Mouse (Mus musculus) inflammation-experienced regulatory T-cells, adult 6 months (primary cell): ENCODE results near the gene Wnt11. TPM values are rescaled to one million over a fixed set of nuclear protein-coding genes. Genes with fewer than 3 reads are reported as not detected.

Experiments
- ATAC-seq: one replicate; pipeline ENCODE4 v1.8.0; 2017
- polyA plus RNA-seq, 3 experiments: library from polyadenylated mRNA; unstranded; fragments of 100-300 nt; shearing (Covaris generic); gene quantifications; one replicate each; pipeline ENCODE4 v1.2.1; 2017

Wnt11 gene
- polyA plus RNA-seq, 3 experiments from 2014 or later = not detected

DNA sequence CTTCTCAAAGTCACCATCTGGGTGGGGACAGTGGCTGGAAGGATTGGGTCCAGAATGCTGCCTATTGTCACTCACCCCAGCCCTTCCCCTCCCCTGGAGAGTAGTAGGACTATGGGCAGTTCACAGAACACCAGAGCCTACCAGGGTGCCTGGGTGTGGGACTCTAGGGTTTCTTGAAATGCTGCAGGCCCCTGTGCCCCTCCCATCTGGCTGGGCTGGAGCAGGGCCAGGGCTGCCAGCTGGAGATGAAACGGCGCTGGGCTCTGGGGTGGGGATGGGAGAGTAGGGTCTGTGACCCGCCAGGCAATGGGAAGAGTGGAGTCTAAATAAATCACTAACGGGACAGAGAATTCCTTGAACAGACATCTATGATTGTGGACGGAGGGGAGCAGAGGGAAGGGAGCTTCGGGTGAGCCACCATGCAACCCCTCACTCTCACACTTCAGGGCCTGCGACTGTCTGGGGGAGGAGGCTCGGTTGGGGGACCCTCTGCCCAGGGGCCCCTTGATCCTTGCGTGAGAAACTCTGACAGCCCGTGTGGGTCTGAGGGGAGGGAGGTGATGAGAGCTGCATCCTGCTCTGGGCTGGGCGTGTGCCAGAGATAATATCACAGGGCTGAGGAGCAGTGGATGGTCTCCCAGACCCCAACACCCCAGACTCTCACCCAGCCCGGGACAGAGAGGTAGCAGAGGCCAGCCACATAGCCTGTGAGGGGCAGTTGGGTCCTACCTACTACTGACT is 32.3 kb downstream of the Wnt11 start:
- ATAC-seq = no peak

- ATAC-seq = no peak
Measured at GRCm38 (mm10) chr7:98867794-98868150, 32.9 kb downstream of the Wnt11 start.

DNA sequence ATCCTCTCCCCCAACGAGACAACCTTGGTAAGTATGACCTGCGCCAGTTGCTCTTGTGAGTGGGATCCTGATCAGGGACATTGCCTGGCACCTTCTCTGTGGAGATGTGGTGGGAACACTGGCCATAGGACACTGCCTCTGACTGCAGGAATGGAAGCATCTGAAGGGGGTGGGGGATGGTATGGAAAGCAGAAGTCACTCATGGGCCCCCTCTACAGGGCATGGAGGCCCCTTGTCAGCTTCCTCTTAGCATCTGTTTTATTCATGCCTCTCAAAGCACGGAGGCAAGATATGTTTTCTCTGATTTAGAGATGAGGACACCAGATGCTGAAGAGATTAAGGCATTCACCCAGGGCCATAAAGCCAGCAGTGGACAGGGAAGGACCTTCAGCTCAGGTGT is 34.2 kb downstream of the Wnt11 start:
- no peak for ATAC-seq

- ATAC-seq = no peak
Measured at GRCm38 (mm10) chr7:98870791-98871190, 35.9 kb downstream of the Wnt11 start.

- no peak for ATAC-seq
Measured at GRCm38 (mm10) chr7:98871882-98872281, 37.0 kb downstream of the Wnt11 start.

DNA sequence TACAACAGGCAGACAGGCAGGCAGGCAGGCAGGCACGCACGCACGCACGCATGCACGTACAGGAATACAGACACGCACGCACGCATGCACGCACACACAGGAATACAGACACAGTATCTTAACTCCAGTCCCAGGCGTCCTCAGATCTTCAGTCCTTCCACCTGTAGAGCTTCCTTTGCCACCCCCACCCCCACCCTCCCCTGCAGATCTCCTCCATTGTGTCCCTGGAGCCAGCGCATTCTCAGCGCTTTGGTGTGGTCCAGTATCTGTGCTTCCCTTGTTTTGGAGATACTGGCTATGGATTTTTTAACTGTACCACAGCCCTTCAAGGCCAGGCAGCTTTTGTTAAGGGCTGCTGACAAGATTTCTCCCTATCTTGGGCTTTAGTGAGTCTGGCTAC is 38.4 kb downstream of the Wnt11 start:
- ATAC-seq = no peak

DNA sequence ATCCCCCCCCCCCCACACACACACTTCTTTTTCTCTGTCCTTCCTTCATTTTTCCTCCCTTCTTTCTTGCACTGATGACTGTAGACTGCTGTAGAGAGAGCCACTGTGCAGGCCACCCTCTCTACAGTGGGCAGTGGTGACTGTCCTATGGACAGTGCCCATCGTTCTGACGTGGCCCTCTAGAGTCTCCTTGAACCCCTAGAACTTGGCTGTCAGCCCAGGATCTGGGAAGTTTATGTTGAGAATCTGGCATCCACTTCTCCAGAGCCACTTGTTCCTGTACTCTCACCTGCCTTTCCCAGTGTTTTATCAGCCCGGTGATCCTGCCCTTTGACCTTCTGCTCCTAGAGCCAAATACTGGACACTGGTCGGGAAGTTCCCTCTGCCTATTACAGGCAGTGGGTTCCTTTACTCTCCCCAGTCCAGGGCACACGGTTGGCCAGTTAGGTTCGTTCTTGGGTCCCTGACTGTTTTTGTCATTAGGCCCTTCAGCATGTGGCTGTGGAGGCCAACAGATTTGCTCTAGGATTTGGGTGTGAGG is 39.6 kb downstream of the Wnt11 start:
- no peak for ATAC-seq

- no peak for ATAC-seq
Measured at GRCm38 (mm10) chr7:98875390-98875990, 40.6 kb downstream of the Wnt11 start.

GRCm38 (mm10) chr7:98876119-98876518 is 41.2 kb downstream of the Wnt11 start:
- ATAC-seq = no peak

DNA sequence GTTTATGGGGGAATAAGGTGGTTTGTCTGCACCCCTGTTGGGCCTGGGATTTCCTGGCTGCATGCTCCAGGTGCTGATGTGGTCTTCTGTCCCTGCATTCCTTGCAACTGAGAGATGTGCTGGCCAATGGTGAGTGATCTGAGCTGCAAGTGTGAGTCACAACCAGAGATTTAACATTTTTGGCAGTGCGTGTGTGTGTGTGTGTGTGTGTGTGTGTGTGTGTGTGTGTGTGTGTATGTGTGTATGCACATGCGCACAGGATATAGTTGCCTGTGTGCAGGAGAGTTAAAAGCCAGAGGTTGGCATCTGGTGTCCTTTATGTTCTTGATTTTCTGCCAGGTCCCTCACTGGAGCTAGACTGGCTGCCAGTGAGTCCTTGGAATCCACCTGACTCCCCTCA is 44.3 kb downstream of the Wnt11 start:
- ATAC-seq = no peak

GRCm38 (mm10) chr7:98881887-98882286 is 47.0 kb downstream of the Wnt11 start:
- no peak for ATAC-seq

GRCm38 (mm10) chr7:98887811-98888261 is 52.9 kb downstream of the Wnt11 start:
- ATAC-seq = no peak

DNA sequence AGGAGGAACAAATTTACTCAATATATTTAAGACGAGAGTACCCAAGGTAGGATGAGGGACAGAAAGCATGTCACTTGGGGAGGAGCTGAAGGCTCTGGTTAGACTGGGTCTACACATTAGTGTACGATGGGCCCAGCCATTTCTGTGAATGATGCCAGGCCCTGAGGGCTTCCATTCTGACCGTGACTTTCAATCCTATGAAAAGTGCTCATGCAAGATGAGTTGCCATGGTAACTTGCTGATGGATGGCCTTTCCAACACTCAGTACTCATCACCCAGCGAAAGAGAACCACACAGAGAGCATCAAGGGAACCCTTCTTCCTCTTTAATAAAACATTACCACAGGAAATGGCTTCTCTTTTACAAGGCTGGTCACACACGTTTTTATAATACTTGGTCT is 53.9 kb downstream of the Wnt11 start:
- no peak for ATAC-seq

DNA sequence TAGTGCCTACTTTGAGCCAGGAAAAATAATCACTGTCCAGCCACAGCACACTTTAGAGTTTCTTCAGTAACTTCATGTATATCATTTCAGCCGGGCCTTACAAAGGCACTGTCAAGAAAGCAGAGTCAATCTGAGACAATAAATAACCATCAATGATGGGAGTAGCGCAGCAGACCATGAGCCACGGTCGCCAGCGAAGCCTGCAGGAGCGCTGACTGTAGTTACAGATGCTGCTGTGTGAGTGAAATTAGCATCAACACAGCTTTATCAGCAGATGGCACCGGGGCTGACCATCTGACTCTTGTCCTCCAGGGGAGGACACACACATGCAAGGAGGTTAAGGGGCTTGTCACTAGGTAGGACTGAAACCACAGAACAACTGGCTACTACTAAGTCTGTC is 54.3 kb downstream of the Wnt11 start:
- no peak for ATAC-seq

- no peak for ATAC-seq
Measured at GRCm38 (mm10) chr7:98893144-98893543, 58.2 kb downstream of the Wnt11 start.

DNA sequence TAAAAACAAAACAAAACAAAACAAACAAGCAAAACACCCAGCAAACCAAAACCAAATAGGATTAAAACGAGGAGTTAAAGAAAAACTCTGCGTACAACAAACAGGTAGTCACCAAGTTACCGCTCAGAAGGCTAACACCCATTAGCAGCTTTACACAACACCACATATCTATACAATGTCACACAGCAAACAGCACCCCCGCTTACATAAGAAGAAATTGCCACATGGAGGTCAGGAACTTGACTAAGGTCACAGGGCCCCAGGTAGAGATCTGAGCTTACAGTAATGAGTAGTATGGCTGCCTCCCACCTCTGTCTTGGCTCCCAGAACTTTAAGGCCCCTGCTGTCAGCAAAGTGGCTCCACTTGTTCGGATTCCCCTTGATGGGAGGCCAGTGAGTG is 59.4 kb downstream of the Wnt11 start:
- no peak for ATAC-seq

DNA sequence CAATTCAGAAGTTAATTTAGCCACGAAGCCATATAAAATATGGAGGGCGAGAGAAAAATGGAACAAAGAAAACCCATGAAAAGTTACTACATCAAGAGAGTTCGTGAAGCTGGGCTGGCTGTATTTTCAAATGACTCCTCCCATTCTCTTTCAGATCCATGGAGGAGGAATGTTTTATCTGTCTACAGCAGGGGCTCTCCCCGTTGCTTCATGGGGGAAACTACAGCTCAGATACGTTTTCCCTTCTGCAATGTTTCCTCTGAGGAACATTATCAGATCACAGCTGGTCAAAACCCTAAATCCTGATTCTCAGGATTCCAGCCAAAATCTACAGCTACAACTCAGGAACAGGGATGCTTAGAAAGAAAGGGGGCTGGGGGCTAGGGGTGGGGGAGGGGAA is 59.9 kb downstream of the Wnt11 start:
- ATAC-seq = no peak

GRCm38 (mm10) chr7:98895501-98896095 is 60.7 kb downstream of the Wnt11 start:
- ATAC-seq = no peak

DNA sequence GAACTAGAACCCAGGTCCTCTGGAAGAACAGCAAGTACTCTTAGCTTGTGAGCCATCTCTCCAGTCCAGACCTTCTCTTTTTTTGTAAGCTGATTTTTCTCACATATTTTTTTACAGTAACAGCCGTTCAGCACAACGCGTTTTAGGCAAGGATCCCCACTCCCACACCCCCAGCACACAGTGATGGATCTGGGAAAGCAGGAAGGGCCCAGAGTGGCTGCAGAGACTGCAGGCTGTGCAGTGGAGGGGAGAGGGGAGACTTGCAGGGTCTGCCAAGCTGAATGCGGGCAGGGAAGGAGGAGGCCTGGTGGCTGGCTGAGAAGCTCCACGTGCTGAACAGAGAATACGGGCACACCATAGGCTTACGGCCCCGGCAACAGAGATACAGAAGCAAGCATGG is 62.4 kb downstream of the Wnt11 start:
- ATAC-seq = no peak

- ATAC-seq = no peak
Measured at GRCm38 (mm10) chr7:98899815-98900214, 64.9 kb downstream of the Wnt11 start.

GRCm38 (mm10) chr7:98901120-98901519 is 66.2 kb downstream of the Wnt11 start:
- no peak for ATAC-seq

DNA sequence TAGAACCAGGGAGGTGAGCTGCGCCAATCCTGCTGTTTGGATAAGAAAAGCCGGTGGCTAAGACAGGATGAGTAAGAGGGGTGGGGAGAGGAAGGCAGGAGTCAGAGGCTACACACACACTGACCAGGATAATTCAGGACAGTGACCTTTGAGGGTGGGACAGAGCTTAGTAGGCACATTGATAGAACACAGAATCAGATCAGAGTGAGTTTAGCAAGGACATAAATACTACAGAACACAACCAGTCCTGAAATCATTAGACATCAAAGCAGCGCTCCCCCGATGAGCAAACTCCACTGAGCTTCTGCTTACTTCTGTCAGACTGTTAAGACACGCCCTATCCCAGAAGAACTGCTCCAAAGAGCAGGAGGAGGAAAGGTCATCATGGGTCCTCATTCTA is 69.0 kb downstream of the Wnt11 start:
- no peak for ATAC-seq
